Mouse (Mus musculus) stomach, embryonic 15.5 days (tissue): ENCODE measurements around the gene Adgrf1. TPM values are rescaled to one million over a fixed set of nuclear protein-coding genes. Genes with fewer than 3 reads are reported as not detected.
"Not testable (repeated sequence)": the region's sequence is repeated elsewhere in the genome, so short reads cannot be mapped to it uniquely, and the experiment has no call there.

ENCODE experiments used
- ATAC-seq: fragments of 200-750 bp; cut with Nextera tagmentation; 2 replicates; pipeline ENCODE4 v1.8.0; 2017; ENCODE audit warnings: low read depth, moderate number of reproducible peaks, moderate TSS enrichment; ENCODE audit not compliant: insufficient read depth, low FRiP score
- H3K27ac ChIP-seq: fragments of 300-500 bp; sonication (generic); 2 replicates; pipeline ENCODE4 v1.5.1; 2015; ENCODE audit warnings: mild to moderate bottlenecking, inconsistent platforms
- H3K27me3 ChIP-seq: fragments of 300-500 bp; sonication (generic); replicated peaks from 2 replicates; pipeline ENCODE4 v1.6.1; 2015; ENCODE audit warnings: inconsistent platforms
- H3K36me3 ChIP-seq: fragments of 300-500 bp; sonication (generic); 2 replicates; pipeline ENCODE4 v1.6.1; 2015; ENCODE audit warnings: inconsistent platforms
- H3K4me1 ChIP-seq: fragments of 300-500 bp; sonication (generic); 2 replicates; pipeline ENCODE4 v1.6.1; 2015; ENCODE audit warnings: inconsistent platforms
- H3K4me2 ChIP-seq: fragments of 300-500 bp; sonication (generic); 2 replicates; pipeline ENCODE4 v1.6.1; 2015; ENCODE audit warnings: mild to moderate bottlenecking, inconsistent platforms
- H3K4me3 ChIP-seq: fragments of 300-500 bp; sonication (generic); replicated peaks from 2 replicates; pipeline ENCODE4 v1.5.1; 2015; ENCODE audit warnings: inconsistent platforms
- H3K9ac ChIP-seq: fragments of 300-500 bp; sonication (generic); 2 replicates; pipeline ENCODE4 v1.6.1; 2015; ENCODE audit warnings: inconsistent platforms
- H3K9me3 ChIP-seq: fragments of 300-500 bp; sonication (generic); 2 replicates; pipeline ENCODE4 v1.6.1; 2016; ENCODE audit warnings: inconsistent platforms
- WGBS: fragments of 180-500 bp; shearing (Covaris S2); methylation state at CpG from one replicate; pipeline ENCODE4 v1.1.7; 2015; 5-methylcytosine and 5-hydroxymethylcytosine counted together
- polyA plus RNA-seq: library from polyadenylated mRNA; unstranded; fragments of >200 nt; fragmentation: Nextera tagmentation; extraction: Ambion mirVana; gene quantifications from 2 replicates; pipeline ENCODE4 v1.2.1, GENCODE M21; 2015

The Adgrf1 gene
- polyA plus RNA-seq, 1 experiment from 2014 or later: 0.05 TPM

- H3K9me3 ChIP-seq: no peaks in the 10 kb centered on the region
Observed at GRCm38 (mm10) chr17:43334074-43334473, 63.9 kb downstream of the Adgrf1 start.

GRCm38 (mm10) chr17:43337643-43338042 is 67.5 kb downstream of the Adgrf1 start:
- H3K4me1 ChIP-seq: 0 out of 2 replicates have a peak, but pooled peaks cover under 1% of the 10 kb centered on the region
- no peak overlapping the region for H3K27ac ChIP-seq
- no peak for ATAC-seq
- H3K9me3 ChIP-seq: no peaks in the 10 kb centered on the region
- no peaks in the 10 kb centered on the region for H3K27me3 ChIP-seq
- WGBS: 85% methylated on average over 2 of the region's 2 CpGs
- H3K4me3 ChIP-seq: no peak overlapping the region
- no peak overlapping the region for H3K9ac ChIP-seq
- H3K4me2 ChIP-seq: no peak overlapping the region
- H3K36me3 ChIP-seq: no peaks in the 10 kb centered on the region

More at GRCm38 (mm10) chr17:43334074-43334473, 63.9 kb downstream of the Adgrf1 start:
- 49% methylated on average over 9 of the region's 9 CpGs for WGBS
- no peaks in the 10 kb centered on the region for H3K36me3 ChIP-seq
- ATAC-seq: no peak
- H3K4me3 ChIP-seq: no peak overlapping the region
- no peak overlapping the region for H3K4me2 ChIP-seq
- H3K9ac ChIP-seq: no peak overlapping the region
- no peaks in the 10 kb centered on the region for H3K27me3 ChIP-seq
- H3K4me1 ChIP-seq: 0 out of 2 replicates have a peak, but pooled peaks cover 5% of the 10 kb centered on the region
- H3K27ac ChIP-seq: no peak overlapping the region

GRCm38 (mm10) chr17:43338279-43338678 is 68.2 kb downstream of the Adgrf1 start:
- WGBS: 87% methylated on average over 3 of the region's 3 CpGs
- H3K9ac ChIP-seq: no peak overlapping the region
- H3K4me1 ChIP-seq: no peaks in the 10 kb centered on the region
- no peaks in the 10 kb centered on the region for H3K27me3 ChIP-seq
- no peaks in the 10 kb centered on the region for H3K9me3 ChIP-seq
- ATAC-seq: no peak
- no peaks in the 10 kb centered on the region for H3K36me3 ChIP-seq
- H3K4me2 ChIP-seq: no peak overlapping the region
- no peak overlapping the region for H3K27ac ChIP-seq
- H3K4me3 ChIP-seq: no peak overlapping the region

GRCm38 (mm10) chr17:43346499-43346898 is 76.4 kb downstream of the Adgrf1 start:
- not testable (repeated sequence) for H3K4me2 ChIP-seq, H3K4me1 ChIP-seq, H3K4me3 ChIP-seq, ATAC-seq, H3K36me3 ChIP-seq, H3K27ac ChIP-seq, H3K9ac ChIP-seq, H3K27me3 ChIP-seq, H3K9me3 ChIP-seq
- WGBS: 88% methylated on average over 2 of the region's 2 CpGs

- no peak overlapping the region for H3K4me2 ChIP-seq
- H3K27ac ChIP-seq: no peak overlapping the region
- no peaks in the 10 kb centered on the region for H3K27me3 ChIP-seq
- peaks cover 5% of the 10 kb centered on the region for H3K4me1 ChIP-seq
- no peak overlapping the region for H3K4me3 ChIP-seq
- 33% methylated on average over 9 of the region's 9 CpGs for WGBS
- H3K36me3 ChIP-seq: no peaks in the 10 kb centered on the region
- no peak for ATAC-seq
- H3K9me3 ChIP-seq: no peaks in the 10 kb centered on the region
- no peak overlapping the region for H3K9ac ChIP-seq
Observed at GRCm38 (mm10) chr17:43357902-43358539, 87.9 kb downstream of the Adgrf1 start.

- 27% methylated on average over 16 of the region's 16 CpGs for WGBS
- no peak; the same call in 1 of the 2 replicates for ATAC-seq
- 0 out of 2 replicates have a peak within 1 kb of the TSS, but pooled peaks have one; percentile 14 for H3K27ac ChIP-seq
Observed at GRCm38 (mm10) chr17:43359826-43360619, 89.9 kb downstream of the Adgrf1 start, which contains the start of gene Adgrf5. Adgrf5 (plus strand) TSS chr17:43360451.

GRCm38 (mm10) chr17:43361021-43361420 is 90.9 kb downstream of the Adgrf1 start:
- H3K9ac ChIP-seq: no peak overlapping the region
- H3K4me3 ChIP-seq: peak overlapping the region; percentile 22; the same call in 1 of the 2 replicates
- H3K27ac ChIP-seq: no peak overlapping the region
- H3K9me3 ChIP-seq: no peaks in the 10 kb centered on the region
- peaks cover 5% of the 10 kb centered on the region for H3K4me1 ChIP-seq
- WGBS: 69% methylated on average over 11 of the region's 11 CpGs
- H3K4me2 ChIP-seq: no peak overlapping the region
- H3K36me3 ChIP-seq: no peaks in the 10 kb centered on the region
- no peak for ATAC-seq
- no peaks in the 10 kb centered on the region for H3K27me3 ChIP-seq

More at GRCm38 (mm10) chr17:43359826-43360619, 89.9 kb downstream of the Adgrf1 start, which contains the start of gene Adgrf5:
- peak within 1 kb of the TSS; percentile 22 for H3K4me3 ChIP-seq
- peaks cover 5% of the 10 kb centered on the region for H3K4me1 ChIP-seq
- no peaks in the 10 kb centered on the region for H3K36me3 ChIP-seq
- H3K27me3 ChIP-seq: no peaks in the 10 kb centered on the region
- peak within 1 kb of the TSS; percentile 40 for H3K4me2 ChIP-seq
- H3K9me3 ChIP-seq: no peaks in the 10 kb centered on the region
- no peak within 1 kb of the TSS for H3K9ac ChIP-seq

GRCm38 (mm10) chr17:43362362-43362761 is 92.2 kb downstream of the Adgrf1 start:
- H3K4me2 ChIP-seq: peak overlapping the region; percentile 0; the same call in 1 of the 2 replicates
- H3K9me3 ChIP-seq: no peaks in the 10 kb centered on the region
- H3K27me3 ChIP-seq: no peaks in the 10 kb centered on the region
- peaks cover 5% of the 10 kb centered on the region for H3K4me1 ChIP-seq
- H3K4me3 ChIP-seq: no peak overlapping the region
- H3K9ac ChIP-seq: no peak overlapping the region
- H3K27ac ChIP-seq: no peak overlapping the region
- WGBS: 54% methylated on average over 11 of the region's 11 CpGs
- no peaks in the 10 kb centered on the region for H3K36me3 ChIP-seq
- ATAC-seq: 0 out of 2 replicates have a peak, but pooled peaks have one; percentile 22

- Histone ChIP-seq H3K27ac (no peak overlapping the region), H3K4me2 (0 out of 2 replicates have a peak overlapping the region, but pooled peaks have one; percentile 0), H3K9ac (no peak overlapping the region), H3K9me3 (no peaks in the 10 kb centered on the region), H3K36me3 (no peaks in the 10 kb centered on the region), H3K27me3 (no peaks in the 10 kb centered on the region), H3K4me1 (peaks cover 5% of the 10 kb centered on the region), H3K4me3 (no peak overlapping the region)
- ATAC-seq: no peak
- 61% methylated on average over 6 of the region's 6 CpGs for WGBS
Observed at GRCm38 (mm10) chr17:43362881-43363280, 92.8 kb downstream of the Adgrf1 start.

- no peak overlapping the region for H3K27ac ChIP-seq
- ATAC-seq: no peak
- no peaks in the 10 kb centered on the region for H3K27me3 ChIP-seq
- no peak overlapping the region for H3K9ac ChIP-seq
- H3K36me3 ChIP-seq: no peaks in the 10 kb centered on the region
- no peak overlapping the region for H3K4me2 ChIP-seq
- 59% methylated on average over 6 of the region's 6 CpGs for WGBS
- H3K4me1 ChIP-seq: peaks cover 5% of the 10 kb centered on the region
- H3K9me3 ChIP-seq: no peaks in the 10 kb centered on the region
- no peak overlapping the region for H3K4me3 ChIP-seq
Observed at GRCm38 (mm10) chr17:43363921-43364320, 93.8 kb downstream of the Adgrf1 start.

- Histone ChIP-seq H3K36me3 (no peaks in the 10 kb centered on the region), H3K9ac (no peak overlapping the region), H3K27me3 (no peaks in the 10 kb centered on the region), H3K4me2 (no peak overlapping the region), H3K4me3 (no peak overlapping the region), H3K4me1 (peaks cover 1% of the 10 kb centered on the region), H3K27ac (no peak overlapping the region), H3K9me3 (no peaks in the 10 kb centered on the region)
- WGBS: 74% methylated on average over 6 of the region's 6 CpGs
- no peak for ATAC-seq
Observed at GRCm38 (mm10) chr17:43365297-43365696, 95.2 kb downstream of the Adgrf1 start.

GRCm38 (mm10) chr17:43366486-43366885 is 96.4 kb downstream of the Adgrf1 start:
- no peak overlapping the region for H3K27ac ChIP-seq
- H3K36me3 ChIP-seq: no peaks in the 10 kb centered on the region
- H3K4me1 ChIP-seq: no peaks in the 10 kb centered on the region; the same call in 1 of the 2 replicates
- 64% methylated on average over 9 of the region's 9 CpGs for WGBS
- no peak overlapping the region for H3K9ac ChIP-seq
- H3K9me3 ChIP-seq: no peaks in the 10 kb centered on the region
- H3K4me3 ChIP-seq: no peak overlapping the region
- no peak overlapping the region for H3K4me2 ChIP-seq
- H3K27me3 ChIP-seq: no peaks in the 10 kb centered on the region
- no peak for ATAC-seq
